Mouse (Mus musculus) T-cell, adult 2 months (primary cell): ENCODE measurements at regions not wholly inside any gene's neighbourhood (a gene's known extent, or its start where the extent isn't known, plus 50 kb on each side); places are given as distances from the start of the nearest gene placed in this dataset.

ENCODE experiments used
- DNase-seq: peaks from one replicate; pipeline ENCODE4 v3.0.0; 2022; ENCODE audit warnings: low spot score

- no peak for DNase-seq
Observed at GRCm38 (mm10) chr7:114912109-114912508, 168.6 kb downstream of the Insc start.

GRCm38 (mm10) chr7:114922155-114922554 lies 178.7 kb downstream of the Insc start:
- DNase-seq: no peak

- DNase-seq: no peak
Observed at GRCm38 (mm10) chr7:114933861-114934260, 190.4 kb downstream of the Insc start.

- no peak for DNase-seq
Observed at GRCm38 (mm10) chr7:114950759-114951158, 207.3 kb downstream of the Insc start.

DNA sequence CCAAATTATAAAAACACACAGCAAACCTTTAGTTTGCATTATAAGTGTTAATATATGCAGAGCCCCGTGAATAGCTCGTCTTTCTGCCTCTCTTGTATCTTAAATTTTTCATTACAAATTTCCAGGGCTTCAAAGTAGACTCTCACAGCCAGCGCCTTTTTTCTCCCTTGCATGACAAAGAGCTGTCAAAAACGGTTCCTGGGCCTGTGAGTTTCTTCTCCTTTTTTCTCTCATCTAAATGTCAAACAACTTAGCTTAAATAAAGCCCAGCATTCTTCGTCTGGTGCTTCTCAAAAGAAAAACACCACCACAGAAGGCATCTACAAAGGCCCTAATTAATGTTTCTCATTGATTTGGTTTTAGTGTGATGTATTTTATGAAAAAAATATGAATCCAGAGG lies 219.7 kb downstream of the Insc start:
- DNase-seq: no peak

DNA sequence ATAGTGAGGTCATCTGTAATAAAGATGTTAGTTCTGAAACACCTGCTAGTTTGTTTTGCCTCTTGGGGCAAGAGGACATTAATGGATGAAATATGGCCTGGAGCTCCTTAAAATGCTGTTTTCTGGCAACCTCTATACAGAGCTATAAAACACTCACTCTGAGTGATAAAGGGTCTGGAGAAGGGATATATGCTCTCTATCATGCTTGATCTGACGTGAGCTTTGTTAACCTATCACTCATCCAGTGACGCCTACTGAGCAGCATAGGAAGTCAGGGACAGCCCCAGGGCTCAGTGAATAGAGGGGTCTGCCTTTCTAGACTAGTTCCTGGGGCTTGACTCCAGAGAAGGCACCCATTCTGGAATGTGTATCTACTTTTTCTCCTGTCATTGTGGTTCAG lies 222.4 kb downstream of the Insc start:
- DNase-seq: no peak

GRCm38 (mm10) chr7:114986481-114986880 lies 243.0 kb downstream of the Insc start:
- no peak for DNase-seq

- DNase-seq: no peak
Observed at GRCm38 (mm10) chr7:114991255-114991654, 247.8 kb downstream of the Insc start.

GRCm38 (mm10) chr7:114992440-114992839 lies 248.9 kb downstream of the Insc start:
- no peak for DNase-seq

- DNase-seq: no peak
Observed at GRCm38 (mm10) chr7:115000796-115001524, 257.5 kb downstream of the Insc start.

GRCm38 (mm10) chr7:115014253-115014998 lies 270.9 kb downstream of the Insc start:
- no peak for DNase-seq

GRCm38 (mm10) chr7:115019369-115019958 lies 276.0 kb downstream of the Insc start:
- no peak for DNase-seq

- DNase-seq: no peak
Observed at GRCm38 (mm10) chr7:115020023-115020422, 276.5 kb downstream of the Insc start.

DNA sequence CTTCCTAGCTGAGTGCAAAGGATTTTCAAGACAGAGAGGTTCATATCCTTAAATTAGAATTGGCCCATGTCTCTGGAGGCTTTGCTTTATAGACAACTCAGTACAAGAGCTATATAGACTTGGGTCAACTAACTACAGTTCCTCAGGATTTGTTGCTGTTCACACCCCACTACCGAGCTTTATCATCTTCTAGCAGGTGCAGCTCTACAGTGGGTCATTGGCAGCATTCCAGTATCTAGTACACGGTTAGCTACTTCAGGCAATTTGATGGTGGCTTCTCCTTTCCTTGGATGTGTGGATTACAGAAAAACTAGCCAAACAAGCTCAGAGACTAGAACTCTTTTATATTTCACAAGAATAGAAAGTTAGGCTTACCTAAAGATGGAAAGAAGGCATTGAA lies 282.3 kb downstream of the Insc start:
- no peak for DNase-seq

DNA sequence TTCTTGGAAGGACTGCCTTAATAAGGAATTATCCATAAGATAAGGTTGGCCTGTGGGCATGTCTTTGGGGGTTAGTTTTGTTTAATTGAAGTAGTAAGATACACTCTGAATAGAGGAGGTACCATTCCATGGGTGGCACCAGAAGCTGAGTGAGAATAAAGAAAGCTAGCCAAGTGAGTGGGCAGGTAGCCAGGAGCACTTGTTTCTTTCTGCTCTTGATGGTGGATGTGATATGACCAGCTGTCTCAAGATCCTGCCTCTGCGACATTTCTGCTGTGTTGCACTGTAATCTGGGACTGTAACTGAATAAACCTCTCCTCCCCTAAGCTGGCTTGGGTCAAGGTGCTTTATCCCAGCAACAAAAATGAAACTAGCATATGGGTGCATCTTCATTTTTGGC lies 284.2 kb downstream of the Insc start:
- DNase-seq: no peak

DNA sequence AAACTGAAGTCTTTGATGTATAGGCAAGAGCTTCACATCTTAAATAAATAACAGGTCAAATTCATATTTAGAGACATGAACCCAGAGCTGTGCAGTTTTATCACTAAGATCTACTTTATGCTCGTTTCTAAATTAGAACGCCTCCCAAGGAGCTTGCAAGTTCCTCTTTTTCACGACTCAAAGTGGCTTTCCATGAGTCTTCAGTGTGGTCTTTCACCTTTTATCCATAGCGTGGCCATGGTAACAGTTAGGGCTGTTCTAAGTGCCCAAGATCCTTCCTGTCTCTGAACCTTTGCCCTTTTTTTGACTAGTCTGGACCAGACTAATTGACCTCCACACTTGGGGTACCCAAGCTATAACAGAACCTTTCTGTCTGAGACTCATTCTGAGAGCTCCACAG lies 290.5 kb downstream of the Insc start:
- no peak for DNase-seq

GRCm38 (mm10) chr7:115055527-115055926 lies 312.0 kb downstream of the Insc start:
- no peak for DNase-seq

DNA sequence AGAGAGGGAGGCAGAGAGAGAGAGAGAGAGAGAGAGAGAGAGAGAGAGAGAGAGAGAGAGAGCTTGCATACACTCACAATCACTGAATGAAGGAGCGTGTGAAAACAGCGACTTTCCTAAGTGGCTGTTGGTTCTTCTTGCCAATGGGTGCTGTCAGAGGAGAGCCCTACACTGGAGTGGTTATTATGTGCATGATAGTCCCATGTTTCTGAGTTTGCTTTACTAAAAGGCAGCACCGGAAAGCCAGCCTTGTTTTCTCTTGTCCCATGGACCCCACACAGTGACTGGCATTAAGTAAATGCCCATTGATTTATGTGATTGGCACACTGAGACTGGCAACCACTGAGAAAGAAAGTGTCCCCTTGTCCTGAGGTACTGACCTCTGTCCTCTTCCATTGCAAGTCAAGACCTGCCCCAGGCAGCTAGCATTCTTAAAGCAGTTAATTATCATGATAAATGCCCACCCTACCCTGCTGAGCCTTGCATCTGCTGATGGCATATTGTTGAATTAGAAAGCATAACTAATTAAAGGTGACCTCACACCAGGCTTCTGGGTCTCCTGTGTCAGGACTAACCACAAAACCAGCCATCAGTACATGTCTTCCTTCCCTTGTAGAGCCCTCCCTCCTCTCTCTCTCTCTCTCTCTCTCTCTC lies 313.6 kb downstream of the Insc start:
- DNase-seq: no peak

- no peak for DNase-seq
Observed at GRCm38 (mm10) chr7:115057736-115058135, 314.2 kb downstream of the Insc start.

GRCm38 (mm10) chr7:115060171-115060570 lies 316.7 kb downstream of the Insc start:
- DNase-seq: no peak

- no peak for DNase-seq
Observed at GRCm38 (mm10) chr7:115062817-115063216, 319.3 kb downstream of the Insc start.

- no peak for DNase-seq
Observed at GRCm38 (mm10) chr7:115067641-115068040, 324.1 kb downstream of the Insc start.

DNA sequence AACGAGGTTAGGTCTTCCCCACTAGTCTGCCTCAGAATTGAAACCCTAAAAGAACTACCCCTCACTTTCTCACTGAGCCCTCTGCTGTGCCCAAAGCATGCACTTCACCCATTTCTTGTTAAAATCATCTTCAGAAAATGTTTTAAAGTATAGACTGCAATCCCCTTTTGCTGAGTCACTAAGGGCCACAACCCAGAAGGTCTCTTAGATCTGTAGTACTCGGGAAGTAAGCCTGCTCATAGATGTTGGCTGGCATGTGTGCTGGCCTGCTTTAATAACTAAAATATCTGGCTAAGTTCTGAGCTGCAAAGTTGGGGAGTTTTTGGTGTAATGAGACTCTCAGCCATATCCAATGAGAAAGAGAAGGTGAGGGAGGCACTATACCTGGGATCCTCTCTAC lies 329.9 kb downstream of the Insc start:
- DNase-seq: no peak
